Mouse (Mus musculus) granulocyte monocyte progenitor cell, adult 5-6 weeks (primary cell): Measurements from ENCODE around the gene Inpp5b. TPM values are rescaled to one million over a fixed set of nuclear protein-coding genes. Genes with fewer than 3 reads are reported as not detected.
"Not testable (repeated sequence)": the region's sequence is repeated elsewhere in the genome, so short reads cannot be mapped to it uniquely, and the experiment has no call there.

Experiments
- ATAC-seq: replicated peaks from 2 replicates; pipeline ENCODE4 v1.8.0; 2016; ENCODE audit warnings: mild to moderate bottlenecking, moderate TSS enrichment, inconsistent platforms; ENCODE audit not compliant: poor library complexity, severe bottlenecking
- total RNA-seq, 2 experiments: library from RNA; stranded (forward) in 1 of 2; stranded (reverse) in 1 of 2; fragments of 200-712, 200-1000 nt in 1 of 2; fragments of >200 nt in 1 of 2; fragmentation: Nextera tagmentation in 1 of 2; gene quantifications; 2 replicates each; pipeline ENCODE4 v1.2.3; 2014 to 2017

Inpp5b gene
- total RNA-seq (2014; fragmentation: Nextera tagmentation): 31.5 and 52.6 TPM in 2 replicates
- total RNA-seq (2017): 21.1 and 24.6 TPM in 2 replicates

DNA sequence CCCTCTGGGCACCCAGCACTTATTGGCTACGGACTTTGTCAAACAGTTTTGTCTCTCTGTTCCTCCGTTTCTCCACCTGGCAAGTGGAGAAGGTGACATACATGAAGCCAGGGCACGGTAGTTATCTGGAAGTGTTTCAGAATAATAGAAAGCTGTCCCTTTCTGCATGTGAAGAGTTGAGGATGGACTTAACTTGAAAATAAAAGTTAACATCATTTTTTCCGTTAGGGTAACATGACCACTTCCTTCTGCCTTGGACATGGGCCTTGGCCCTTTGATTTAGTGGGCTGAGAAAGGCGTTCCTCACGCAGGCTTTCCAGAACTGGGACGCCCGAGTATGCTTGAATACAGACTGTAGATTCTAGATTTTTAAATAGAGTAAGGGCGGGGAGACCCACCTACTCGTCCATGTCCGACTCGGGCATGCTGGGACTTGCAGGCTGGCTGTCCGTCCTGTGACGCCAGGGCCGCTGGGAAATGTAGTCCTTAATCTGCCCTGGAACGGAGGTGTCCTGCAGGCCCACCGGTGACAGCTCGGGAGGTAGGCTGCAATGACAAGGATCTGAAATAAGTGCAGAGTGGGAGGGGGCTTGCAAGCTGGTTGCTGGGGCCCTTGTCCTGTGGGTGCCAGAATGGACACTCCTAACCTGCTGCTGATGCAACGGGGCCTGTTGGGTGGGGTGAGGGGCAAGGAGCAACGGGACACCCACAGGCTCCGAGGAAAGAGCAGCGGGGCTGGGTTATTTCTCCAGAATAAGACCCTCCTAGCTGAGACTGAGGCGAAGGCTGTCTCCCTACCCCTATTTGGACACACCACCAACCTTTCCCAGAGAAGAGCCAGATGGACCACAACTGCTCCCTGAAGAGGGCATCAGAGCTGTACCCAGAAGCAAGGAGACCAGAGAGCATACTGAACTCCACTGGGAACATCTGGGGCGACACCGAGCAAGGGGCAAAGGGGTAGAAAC, at the start of gene Inpp5b:
Gene Inpp5b (plus strand): TSS at position 475 of the 968 bp plus-strand sequence.
- ATAC-seq: peak; percentile 87

DNA sequence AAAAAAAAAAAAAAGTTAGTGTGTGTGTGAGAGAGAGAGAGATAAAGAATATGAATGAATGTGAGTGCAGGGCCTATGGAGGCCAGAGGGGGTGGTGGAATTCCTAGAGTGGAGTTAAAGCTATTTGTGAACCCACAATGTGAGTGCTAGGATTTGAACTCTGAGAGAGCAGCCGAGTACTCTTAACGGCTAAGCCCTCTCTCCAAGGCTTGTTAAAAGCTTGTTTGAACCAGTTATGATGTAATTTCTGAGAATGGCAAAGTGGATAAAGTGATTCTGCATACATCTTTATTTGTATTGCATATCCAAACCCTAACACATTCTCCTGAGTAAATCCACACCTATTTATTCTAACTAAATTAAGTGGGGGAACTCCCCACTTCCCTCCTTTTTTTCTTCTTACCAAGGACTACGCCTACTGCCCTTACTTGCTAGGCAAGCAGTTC, 49.2 kb upstream of the Inpp5b start:
- no peak for ATAC-seq

DNA sequence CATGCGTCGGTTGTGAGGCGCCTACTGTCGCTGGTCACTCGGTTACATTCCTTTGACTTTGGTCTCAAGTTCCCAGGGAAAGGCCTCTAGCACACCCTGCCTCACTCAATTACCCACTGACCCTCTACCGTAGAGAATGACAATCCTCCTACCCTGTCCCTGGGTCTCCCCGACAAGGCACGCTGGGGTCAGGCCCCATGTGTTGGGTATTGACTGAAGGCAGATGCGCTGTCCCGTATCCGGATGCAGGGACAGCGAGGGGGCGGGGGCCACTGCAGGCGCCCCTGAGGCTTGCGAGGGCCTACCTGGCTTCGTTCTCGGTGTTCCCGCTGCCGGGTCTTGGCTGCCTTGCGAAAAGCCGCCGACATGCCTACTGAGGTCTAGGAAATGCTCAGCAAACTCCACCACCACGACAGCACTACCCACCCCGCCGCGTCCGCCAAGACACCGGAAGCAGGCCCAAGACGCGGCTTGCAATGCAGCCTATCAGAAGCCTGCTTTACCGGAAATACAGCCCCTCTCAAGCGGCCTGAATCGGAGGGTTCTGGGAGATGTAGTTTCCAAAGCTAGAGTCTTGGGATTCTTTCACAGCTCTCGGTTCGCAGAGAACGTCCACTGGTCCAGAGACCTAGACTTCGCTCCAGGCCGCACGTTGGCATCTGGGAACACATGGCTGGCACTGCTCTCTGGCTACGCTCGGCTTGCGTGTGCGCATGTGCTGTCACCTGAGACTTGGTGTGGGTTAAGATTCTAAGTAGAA, 48.3 kb upstream of the Inpp5b start, which contains the start of gene Utp11:
Gene Utp11 (minus strand): TSS at position 466 of the 760 bp plus-strand sequence.
- ATAC-seq: peak; percentile 88

DNA sequence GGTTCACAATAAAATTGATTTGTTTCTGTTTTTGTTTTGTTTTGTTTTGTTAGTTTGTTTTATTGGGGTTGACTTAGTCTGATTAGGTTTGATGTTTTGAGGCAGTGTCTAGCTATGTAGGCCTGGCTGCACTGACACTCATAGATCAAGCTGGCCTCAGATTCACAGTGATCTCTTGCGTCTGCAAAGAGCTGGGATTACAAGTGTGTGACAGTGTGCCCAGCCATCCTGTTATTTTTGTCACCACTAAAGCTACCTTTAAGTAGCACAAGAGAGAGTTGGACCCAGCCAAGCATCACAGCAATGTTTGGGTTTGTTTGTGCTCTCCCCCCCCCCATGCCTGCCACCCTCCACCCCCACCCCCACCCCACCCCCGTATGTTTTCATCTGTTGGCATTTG, 47.1 kb upstream of the Inpp5b start:
- ATAC-seq: no peak

- peak; percentile 43 for ATAC-seq
These were observed 45.7 kb upstream of the Inpp5b start for GRCm38 (mm10) chr4:124695786-124696516.

DNA sequence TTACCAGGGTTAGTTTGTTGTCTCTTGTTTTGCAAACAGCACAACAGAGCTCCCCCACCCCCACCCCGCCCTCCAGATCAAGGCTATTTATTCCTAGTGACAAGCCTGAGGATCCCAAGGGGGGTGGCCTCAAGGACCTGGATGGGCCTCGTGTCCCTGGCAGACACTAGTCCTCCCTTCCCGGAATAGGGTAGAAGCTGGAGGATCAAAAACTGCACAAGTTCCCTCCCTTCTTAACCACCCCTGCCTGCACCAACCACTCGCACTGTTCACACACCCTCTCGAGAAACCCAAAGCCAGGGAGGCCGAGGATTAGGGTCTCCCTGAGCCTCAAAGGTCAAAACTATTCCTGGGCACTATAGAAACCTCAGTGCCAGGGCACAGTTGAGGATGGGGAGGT, 41.9 kb upstream of the Inpp5b start:
- no peak for ATAC-seq

GRCm38 (mm10) chr4:124700248-124700971, 41.2 kb upstream of the Inpp5b start, which contains the start of gene Fhl3:
Gene Fhl3 (plus strand): TSS chr4:124700701.
- peak; percentile 57 for ATAC-seq

DNA sequence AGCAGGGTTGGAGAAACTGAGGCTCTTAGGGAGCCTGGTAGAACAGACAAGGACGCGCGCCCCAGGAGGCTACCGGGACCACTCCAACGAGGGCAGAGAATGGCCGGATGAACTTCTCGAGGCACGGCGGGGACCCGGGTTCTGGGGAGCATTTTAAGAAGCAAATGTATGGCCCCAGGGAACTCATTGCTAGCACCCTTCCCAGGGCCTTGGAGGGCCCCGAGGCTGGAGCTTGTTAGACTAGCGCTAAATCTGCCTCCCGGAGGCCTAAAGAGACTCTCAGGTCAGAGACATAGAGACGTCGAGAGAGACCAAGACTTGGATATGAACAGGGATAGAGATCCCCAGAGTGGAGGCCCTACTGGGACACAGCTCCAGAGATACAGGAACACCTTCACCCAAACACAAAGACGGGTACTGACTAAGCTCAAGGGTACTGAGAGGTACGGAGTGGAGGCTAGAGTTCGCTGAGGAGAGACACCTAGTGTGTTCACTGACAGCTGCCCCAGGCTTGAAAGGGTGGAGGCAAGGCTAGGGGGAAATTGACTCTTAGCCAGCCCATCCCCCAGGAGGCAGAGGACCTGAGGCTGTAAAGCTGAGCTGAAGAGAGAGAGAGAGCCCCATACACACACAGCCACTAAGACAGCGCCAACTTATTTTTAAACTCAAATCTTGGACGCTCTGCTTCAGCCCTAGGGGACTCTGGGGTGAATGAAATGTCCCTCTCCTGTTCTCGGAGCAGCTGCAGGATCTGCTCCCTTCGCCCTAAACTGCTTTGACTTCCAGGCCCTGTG, 40.4 kb upstream of the Inpp5b start:
- ATAC-seq: no peak

DNA sequence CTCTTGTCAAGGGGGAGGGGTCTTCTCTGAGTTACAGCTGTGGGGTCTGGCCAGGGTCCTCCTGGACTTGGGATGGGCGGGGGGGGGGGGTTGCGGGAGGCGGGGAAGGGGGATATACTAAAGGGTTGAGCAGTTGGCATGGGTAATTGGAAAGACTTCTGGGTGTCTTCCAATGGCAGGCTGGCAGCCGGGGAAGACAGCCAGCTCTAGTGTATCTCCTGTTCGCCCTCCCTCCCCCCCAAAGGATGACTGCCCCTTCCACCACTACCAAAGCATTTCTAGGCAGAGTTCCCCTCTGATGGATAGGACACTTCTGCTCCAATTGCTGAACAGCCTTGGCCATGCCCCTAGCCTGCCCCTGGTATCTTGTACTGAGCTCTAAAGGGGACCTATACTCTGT, 39.7 kb upstream of the Inpp5b start:
- no peak for ATAC-seq

- ATAC-seq: 0 out of 2 replicates have a peak, but pooled peaks have one; percentile 8
These were observed 38.2 kb upstream of the Inpp5b start for GRCm38 (mm10) chr4:124703406-124703805.

GRCm38 (mm10) chr4:124703881-124704796, 37.5 kb upstream of the Inpp5b start:
- ATAC-seq: peak; percentile 7; the same call in 1 of the 2 replicates

DNA sequence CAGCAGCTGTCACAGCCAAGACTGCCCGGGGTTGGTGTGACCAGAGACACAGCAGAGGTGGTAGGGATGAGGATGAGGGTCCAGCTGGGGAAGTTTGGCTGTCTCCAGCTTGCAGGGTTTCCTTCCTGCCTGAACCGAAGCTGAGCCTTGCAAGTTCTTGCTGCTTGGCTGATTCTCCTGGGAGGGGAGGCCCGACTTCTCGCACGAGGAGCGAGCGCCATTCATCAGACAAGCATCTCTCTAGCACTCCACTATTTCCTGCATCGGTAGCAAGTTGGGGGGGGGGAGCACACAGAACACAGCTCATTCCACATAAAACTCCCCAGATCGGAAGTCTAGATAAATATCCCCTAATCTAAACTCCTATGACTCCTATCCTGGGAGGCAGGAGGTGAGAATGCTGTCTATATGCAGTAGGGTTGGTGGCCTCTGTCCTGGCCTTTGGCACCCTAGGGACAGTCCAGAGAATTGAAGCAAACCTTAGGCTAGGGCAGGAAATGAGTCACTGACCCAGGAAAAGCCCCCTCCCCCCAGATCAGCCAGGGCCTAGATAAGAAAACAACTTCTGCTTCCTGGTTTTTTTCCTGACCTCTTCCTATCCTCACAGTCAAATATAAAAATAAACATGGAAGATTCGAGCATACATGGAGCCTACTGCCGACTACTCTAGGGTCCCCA, 36.7 kb upstream of the Inpp5b start:
- ATAC-seq: peak; percentile 6

- no peak for ATAC-seq
These were observed 35.9 kb upstream of the Inpp5b start for GRCm38 (mm10) chr4:124705661-124706269.

DNA sequence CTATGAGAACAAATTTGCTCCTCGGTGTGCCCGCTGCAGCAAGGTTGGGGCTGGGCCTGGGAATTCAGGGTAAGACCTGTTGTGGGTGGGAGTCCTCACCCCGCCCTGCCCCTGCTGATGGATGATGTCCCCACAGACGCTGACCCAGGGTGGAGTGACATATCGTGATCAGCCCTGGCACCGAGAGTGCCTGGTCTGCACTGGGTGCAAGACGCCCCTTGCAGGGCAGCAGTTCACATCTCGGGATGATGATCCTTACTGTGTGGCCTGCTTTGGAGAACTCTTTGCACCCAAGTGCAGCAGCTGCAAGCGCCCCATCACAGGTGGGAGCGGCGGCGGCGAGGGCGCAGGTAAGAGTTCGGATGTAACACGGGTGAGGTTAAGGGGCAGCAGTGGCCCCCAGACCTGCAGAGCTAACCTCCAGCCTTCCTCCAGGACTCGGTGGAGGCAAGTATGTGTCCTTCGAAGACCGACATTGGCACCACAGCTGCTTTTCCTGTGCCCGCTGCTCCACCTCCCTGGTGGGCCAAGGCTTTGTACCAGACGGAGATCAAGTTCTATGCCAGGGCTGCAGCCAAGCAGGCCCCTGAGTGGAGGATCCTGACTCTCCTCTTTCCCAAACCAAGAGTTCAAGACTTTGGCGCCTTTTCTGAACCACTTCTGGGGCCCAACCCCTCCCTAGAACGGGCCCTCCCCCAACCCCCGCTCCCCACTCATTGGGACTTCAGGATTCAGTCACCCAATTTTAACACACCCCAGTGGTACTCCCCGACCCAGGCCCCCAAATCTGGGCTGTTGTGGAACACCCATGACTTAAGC, 34.1 kb upstream of the Inpp5b start:
- ATAC-seq: not testable (repeated sequence)

- ATAC-seq: not testable (repeated sequence)
These were observed 33.5 kb upstream of the Inpp5b start for GRCm38 (mm10) chr4:124708200-124708517.
